Mouse (Mus musculus): ENCODE data around the gene Sp100.
A peak's percentile ranks its signal among the peaks of the same experiment; 100 is the strongest.
"Not testable (repeated sequence)": the region's sequence is repeated elsewhere in the genome, so short reads cannot be mapped to it uniquely, and the experiment has no call there.

Sp100 gene

GRCm38 (mm10) chr1:85649881-85650280, at the start of gene Sp100:
Gene Sp100 (plus strand): TSS chr1:85649988.
- DNase-seq, result peak; percentile 67

DNA sequence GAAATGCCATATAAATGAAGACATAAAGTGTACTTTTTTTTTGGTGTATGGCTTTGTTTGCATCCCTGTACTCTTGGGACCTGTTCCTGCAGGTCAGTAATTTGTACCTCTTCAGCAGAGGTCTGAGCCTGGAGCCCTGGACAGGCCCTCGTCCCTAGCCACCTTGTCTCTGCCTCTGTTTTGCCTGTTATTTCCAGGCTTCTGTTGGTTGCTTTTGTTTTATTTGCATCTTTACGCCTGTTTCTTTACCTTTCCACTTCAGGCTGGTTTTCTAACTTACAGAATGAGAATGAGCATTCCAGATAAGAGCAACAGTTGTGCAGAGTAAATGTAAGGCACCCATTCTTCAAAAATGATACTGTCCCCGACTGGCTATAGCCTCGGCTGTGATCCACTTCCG, 49.7 kb upstream of the Sp100 start, which contains the start of gene Sp140:
TSS of gene Sp140 (plus strand) at position 301 of the 400 bp plus-strand sequence.
- DNase-seq, result not testable (repeated sequence)

- peak; percentile 54 for DNase-seq
Observed at GRCm38 (mm10) chr1:85600794-85601193, 49.0 kb upstream of the Sp100 start.

- not testable (repeated sequence) for DNase-seq
Observed at GRCm38 (mm10) chr1:85604341-85604740, 45.4 kb upstream of the Sp100 start.

DNA sequence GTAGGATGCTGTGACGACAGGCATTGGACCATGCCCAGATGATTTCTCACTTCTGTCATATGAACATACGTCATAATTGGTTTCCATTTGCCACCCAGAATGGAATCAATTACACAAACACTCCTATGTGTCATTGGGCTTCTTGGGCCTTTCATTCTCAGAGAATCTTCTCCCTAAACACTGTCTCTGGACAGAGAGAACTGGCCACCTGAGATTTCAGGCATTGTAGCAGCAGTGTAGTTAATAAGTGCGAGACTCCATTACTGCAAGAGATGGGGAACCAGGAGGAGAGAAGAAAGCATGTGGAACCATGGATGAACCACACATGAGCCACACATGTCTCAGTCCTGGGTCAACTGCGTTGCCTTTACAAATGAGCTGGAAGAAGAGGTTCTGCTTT, 41.4 kb upstream of the Sp100 start:
- not testable (repeated sequence) for DNase-seq

GRCm38 (mm10) chr1:85610581-85610980, 39.2 kb upstream of the Sp100 start:
- not testable (repeated sequence) for DNase-seq

- DNase-seq, result not testable (repeated sequence)
Observed at GRCm38 (mm10) chr1:85615096-85615495, 34.7 kb upstream of the Sp100 start.

DNA sequence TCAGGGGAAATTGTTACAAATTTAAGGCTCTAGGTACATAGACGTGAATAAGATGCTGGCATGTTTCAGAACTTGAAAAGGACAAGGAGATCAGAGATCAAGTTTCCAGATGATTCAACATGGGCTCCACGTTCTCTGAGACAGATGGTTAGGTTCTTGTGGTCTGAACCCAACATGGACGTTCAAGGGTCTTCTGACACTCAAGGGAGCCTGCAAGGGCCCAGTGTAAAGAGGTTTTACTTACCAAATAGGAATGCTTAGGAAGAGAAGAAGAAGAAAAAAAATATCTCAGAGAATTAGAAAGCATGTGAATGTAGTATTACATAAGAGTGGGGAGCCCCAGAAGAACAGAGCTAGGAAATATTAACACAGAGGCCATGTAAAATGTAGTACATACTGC, 34.0 kb upstream of the Sp100 start:
- not testable (repeated sequence) for DNase-seq

DNA sequence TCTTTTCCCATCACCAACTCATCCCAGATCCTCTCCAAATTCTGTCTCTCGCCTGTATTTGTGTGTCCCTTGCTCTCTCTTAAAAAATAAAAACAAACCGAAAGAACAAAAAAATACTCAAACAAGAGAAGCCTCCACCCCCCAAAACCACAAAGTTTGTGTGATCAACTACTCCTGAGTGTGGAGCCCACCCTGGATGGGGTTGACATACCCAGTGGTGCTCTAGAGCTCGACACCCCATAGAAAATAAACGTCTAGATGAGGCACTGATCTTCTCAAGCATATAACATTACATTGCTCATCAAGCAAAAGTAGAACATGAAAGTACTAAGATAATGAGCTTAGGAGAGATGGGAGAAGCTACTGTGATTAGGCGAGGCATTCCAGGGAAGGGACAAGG, 32.6 kb upstream of the Sp100 start:
- DNase-seq, result not testable (repeated sequence)

DNA sequence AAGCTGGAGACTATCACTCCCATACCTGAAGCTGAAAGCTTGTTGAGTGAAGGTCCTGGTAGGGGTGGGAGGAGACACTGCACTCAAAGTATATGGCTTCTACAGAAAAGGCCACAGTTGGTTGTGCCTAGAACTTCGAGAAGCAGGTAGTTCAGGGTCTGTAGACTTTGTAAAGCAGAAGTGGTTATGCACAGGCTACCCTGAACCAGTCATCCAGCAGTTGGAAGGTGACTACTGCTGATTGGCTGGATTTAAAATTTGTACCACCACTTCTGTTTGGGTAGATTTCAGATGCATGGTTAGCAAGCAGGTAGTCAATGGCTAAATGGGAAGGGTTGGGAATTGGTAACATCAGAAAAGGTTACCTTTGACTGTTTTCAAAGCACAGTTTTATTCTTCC, 31.1 kb upstream of the Sp100 start:
- not testable (repeated sequence) for DNase-seq

DNA sequence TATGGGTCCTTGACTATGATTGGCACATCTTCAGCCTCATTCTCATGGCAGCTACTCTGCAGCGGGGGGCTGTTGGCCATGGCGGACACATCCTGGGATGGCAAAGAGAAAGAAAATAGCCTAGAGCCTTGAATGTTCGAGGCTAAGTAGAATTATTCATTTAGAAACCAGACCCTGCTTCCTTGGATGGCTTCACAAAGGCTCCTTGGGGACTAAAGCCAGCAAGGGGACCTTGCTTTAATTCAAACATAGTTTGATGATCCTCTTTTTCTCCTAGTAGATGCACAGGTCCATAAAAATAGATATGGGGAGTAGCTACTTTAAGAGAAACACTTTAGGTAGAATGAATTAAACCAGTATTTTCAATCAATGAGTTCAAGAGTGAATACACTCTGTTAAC, 12.9 kb upstream of the Sp100 start:
- DNase-seq, result not testable (repeated sequence)

GRCm38 (mm10) chr1:85638144-85638543, 11.6 kb upstream of the Sp100 start:
- not testable (repeated sequence) for DNase-seq

DNA sequence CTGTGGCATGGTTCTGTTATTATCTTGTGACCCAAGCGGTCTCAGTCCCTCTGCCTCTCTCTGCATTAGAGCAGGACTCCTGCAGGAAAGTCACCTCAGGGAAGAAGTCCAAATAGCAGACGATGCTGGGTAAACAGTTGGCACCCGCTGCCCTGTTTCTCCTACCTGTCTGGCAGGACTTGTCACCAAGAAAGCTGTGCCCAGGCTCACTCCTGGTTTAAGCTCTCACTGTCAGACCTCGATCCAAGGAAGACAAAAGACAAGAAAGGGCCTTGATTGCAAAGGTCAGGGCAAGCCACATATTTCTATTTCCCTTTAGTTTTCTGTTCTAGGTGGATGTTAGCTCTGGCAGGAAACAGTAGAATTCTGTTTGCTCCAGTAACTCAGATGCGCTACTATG, 736 bp downstream of the Sp100 start:
- DNase-seq, result not testable (repeated sequence)

DNA sequence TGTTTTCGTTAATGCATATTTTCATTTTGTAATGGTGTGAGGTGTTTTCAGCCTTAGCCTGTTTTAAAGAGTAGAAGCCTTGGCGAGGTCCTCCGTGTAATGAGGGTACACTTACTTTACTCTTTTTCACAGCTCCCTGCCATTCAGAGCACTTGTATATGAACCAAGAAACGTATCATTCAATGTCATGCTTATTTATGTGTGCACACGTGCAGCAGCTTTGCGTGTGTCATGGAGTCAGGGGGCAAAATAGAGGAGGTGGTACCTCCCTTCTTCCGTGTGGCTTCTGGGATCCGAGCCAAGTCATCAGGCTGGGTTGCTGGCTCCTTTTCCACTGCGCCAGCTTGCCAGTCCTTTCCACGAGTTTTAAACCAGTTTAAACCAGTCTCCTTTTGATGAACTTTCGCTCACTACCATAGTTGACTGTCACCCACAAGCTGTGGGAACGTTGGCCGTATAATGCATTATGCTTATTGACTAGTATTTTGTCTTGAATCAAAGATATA, 2.0 kb downstream of the Sp100 start:
- DNase-seq, result not testable (repeated sequence)

GRCm38 (mm10) chr1:85657211-85657610, 7.4 kb downstream of the Sp100 start:
- not testable (repeated sequence) for DNase-seq

DNA sequence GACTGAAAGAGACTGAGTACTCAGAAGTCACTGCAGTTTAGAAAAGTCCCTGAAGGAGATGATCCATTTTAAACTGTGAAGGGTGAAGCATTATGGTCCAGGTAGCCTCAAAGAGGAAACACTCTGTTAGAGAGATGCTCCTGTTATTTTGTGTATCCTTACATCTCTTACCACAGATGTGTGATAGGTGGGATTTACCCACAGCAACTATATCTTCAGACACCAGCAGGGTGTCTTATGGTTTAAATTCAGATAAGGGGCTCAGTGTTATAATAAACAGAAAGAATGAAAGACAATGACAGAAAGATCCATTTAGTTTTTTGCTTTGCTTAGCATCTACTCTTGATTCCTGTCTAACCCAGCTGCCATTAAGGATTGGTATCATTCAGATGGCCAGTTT, 14.5 kb downstream of the Sp100 start:
- DNase-seq, result no peak

- peak; percentile 51 for DNase-seq
Observed at GRCm38 (mm10) chr1:85680226-85680625, 30.4 kb downstream of the Sp100 start.

- peak; percentile 28 for DNase-seq
Observed at GRCm38 (mm10) chr1:85686666-85687065, 36.9 kb downstream of the Sp100 start.

DNA sequence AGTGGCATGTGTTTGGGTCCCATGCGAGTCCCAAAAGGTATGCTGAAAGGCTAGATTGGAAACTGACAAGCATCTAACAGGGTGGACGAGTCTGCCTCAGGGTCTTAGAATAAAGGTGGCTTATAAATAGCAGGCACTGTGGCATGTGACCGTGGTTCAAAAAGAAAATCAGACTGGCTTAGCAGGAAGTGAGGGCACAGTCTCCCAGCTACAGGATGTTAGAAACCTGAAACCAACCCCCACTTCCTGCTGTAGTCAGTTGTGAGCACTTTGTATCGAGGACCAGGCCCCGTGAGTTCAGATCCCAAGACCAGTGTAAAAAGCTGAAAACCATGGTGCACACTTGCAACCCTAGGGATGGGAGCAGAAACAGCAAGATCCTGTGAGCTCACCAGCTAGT, 37.6 kb downstream of the Sp100 start:
- peak; percentile 79 for DNase-seq

DNA sequence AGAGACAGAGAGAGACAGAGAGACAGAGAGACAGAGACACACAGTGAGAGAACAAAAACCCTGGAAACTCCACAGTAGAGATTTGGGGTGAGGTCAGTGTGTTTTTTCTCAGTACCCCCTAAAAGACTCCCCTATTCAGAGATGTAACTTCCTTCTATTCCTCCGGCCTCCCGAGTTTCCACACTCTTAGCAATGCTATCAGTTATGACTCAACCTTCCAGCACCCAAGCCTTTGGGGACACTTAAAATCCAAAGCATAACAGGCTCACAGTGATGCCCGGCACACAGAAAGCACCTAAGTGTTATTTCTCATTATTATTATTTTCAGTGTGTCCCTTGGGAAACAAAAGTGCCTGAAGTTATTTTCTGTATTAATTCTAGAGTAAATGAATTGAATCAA, 40.8 kb downstream of the Sp100 start:
- no peak for DNase-seq

- DNase-seq, result no peak
Observed at GRCm38 (mm10) chr1:85692281-85692680, 42.5 kb downstream of the Sp100 start.

DNA sequence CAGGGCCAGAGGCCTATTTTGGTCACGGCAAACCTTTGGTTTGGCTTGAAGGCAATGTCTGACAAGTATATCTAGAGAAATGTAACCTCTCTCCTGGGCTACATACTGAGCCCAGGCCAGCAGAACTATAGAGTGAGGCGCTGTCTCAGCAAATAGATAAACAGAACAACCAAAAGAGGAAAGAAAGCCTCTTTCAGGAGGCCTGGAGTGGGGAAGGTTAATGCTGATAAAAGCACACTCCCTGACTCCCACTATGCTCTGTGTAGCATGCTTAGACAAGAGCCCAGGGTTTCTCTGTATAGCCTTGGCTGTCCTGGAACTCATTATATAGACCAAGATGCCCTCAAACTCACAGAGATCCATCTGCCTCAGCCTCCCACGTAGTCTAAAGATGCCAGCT, 43.5 kb downstream of the Sp100 start:
- no peak for DNase-seq

DNA sequence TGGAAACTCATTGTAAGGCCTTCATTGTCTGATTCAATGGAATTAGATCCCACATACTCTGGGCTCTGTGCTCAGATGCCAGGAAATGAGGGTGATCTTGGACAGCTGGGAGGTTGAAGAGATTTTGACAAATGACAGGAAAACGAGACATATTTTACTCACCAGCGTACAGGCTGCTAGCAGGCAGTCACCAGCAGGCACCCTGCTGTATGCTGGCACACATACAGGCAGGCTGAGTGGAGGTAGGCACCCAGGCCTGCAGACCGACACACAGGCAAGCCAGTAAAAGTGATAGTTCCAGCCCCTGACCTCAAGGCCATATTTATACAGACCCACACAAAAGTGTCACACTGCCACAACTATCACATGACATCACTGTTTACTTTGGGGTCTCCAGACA, 45.9 kb downstream of the Sp100 start:
- DNase-seq, result no peak

DNA sequence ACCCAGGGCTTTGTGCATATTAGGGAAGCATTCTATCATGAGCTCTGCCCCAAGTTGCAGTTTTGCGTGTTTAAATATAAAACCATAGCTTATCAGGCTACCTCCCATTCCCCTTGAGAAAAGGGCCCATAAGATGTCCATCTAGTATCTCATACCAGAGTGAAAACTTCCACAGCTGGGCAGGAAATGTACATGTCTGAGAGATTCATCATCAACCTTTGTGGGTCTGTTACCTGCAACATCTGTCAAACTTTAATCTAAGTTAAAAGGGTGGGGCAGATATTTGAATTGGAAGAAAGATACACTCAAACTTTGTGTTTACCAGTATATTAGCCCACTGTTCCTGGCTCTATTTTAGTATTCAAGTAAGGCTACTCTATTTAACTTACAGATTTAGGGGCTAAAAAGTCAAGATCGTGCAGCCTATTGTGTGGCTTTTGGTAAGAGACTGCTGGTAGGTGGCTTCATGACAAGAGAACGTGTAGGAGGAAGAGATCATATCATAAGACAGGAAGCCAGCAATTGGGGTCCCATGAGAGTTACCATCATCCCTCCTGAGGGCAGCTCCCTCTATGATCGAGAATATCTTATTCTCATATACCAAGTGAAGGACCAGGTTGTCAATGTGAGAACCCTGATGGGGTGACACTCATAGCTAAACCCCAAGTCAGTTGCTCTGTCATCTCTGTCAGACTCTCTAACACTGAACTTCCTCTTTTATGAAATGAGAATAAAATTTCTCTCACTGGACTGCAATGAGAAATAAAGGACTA, 48.1 kb downstream of the Sp100 start:
- DNase-seq, result no peak

- no peak for DNase-seq
Observed at GRCm38 (mm10) chr1:85702531-85702930, 52.7 kb downstream of the Sp100 start.

Measured in thymus, postnatal 14 days (tissue).